In genomic region chr19:32506514-32506913, GRCm38 (mm10) we compare ENCODE assay signal across 13 mouse cellular contexts.
"Had no signal": no experiment of that assay in that cellular context is flagged by ENCODE, and none has a peak within 500 bp of the region (broad histone marks: within the 10 kb centered on the region; RNA-seq: fewer than 3 reads in every experiment).

No protein-coding gene starts in this region.

- H3K9me3 ChIP-seq: limb, embryonic 15.5 days; midbrain, embryonic 12.5 days; stomach, embryonic 15.5 days had no signal

- H3K27me3 ChIP-seq: limb, embryonic 15.5 days; midbrain, embryonic 12.5 days; stomach, embryonic 15.5 days had no signal

- H3K4me3 ChIP-seq: limb, embryonic 15.5 days; midbrain, embryonic 12.5 days; stomach, embryonic 15.5 days had no signal

- ATAC-seq: intestine, postnatal 0 days; midbrain, embryonic 16.5 days had no signal

- H3K27ac ChIP-seq: limb, embryonic 15.5 days; midbrain, embryonic 12.5 days; stomach, embryonic 15.5 days had no signal

- H3K4me2 ChIP-seq: limb, embryonic 15.5 days; midbrain, embryonic 12.5 days; stomach, embryonic 15.5 days had no signal

- DNase-seq: kidney, adult 8-10 months; kidney, postnatal 36 days; layer of hippocampus, adult 9-11 months; layer of hippocampus, postnatal 36 days; lung, postnatal 10 days; right cerebral cortex, postnatal 14 days; thymus, adult 2 months; thymus, postnatal 25 days had no signal

- H3K9ac ChIP-seq: limb, embryonic 15.5 days; midbrain, embryonic 12.5 days; stomach, embryonic 15.5 days had no signal

- H3K4me1 ChIP-seq: limb, embryonic 15.5 days; midbrain, embryonic 12.5 days; stomach, embryonic 15.5 days had no signal
